ENCODE assay signal across 13 mouse cellular contexts in genomic region chr4:44084602-44085325, GRCm38 (mm10). TPM values are rescaled to one million over a fixed set of nuclear protein-coding genes. Genes with fewer than 3 reads are reported as not detected.
DNase-seq lines count a peak whose midpoint lies in the region; ATAC-seq lines count a peak whose summit lies in the region.
"Had no signal": no experiment of that assay in that cellular context is flagged by ENCODE, and none has a peak within 500 bp of the region (broad histone marks: within the 10 kb centered on the region; RNA-seq: fewer than 3 reads in every experiment).

No protein-coding gene starts in this region.

- no peaks in the 10 kb centered on the region for H3K9me3 ChIP-seq in hindbrain, embryonic 12.5 days (replicated peaks)
- H3K9me3 ChIP-seq in hindbrain, embryonic 14.5 days (ENCODE audit: control insufficient read depth, low read length), result no peaks in the 10 kb centered on the region
- no peaks in the 10 kb centered on the region for H3K9me3 ChIP-seq in lung, embryonic 15.5 days
- H3K9me3 ChIP-seq in embryonic facial prominence, embryonic 15.5 days (replicated peaks), result no peaks in the 10 kb centered on the region
- H3K9me3 ChIP-seq in neural tube, embryonic 15.5 days (replicated peaks), result no peaks in the 10 kb centered on the region
- H3K9me3 ChIP-seq: forebrain, embryonic 10.5 days; liver, embryonic 15.5 days; midbrain, embryonic 10.5 days had no signal

- ATAC-seq in hindbrain, embryonic 12.5 days (ENCODE audit: low FRiP score), result no peak
- no peak for ATAC-seq in hindbrain, embryonic 14.5 days (ENCODE audit: low FRiP score)
- ATAC-seq in lung, embryonic 15.5 days (ENCODE audit: borderline replicate concordance, extremely low read depth, low FRiP score, low TSS enrichment), result no peak
- ATAC-seq in embryonic facial prominence, embryonic 15.5 days (ENCODE audit: insufficient number of reproducible peaks, low FRiP score, low TSS enrichment, low read depth), result no peak
- ATAC-seq in neural tube, embryonic 15.5 days (ENCODE audit: low FRiP score), result no peak
- ATAC-seq: CD4-positive, CD25-positive, alpha-beta regulatory T cell, adult 4 months had no signal

- H3K4me3 ChIP-seq in hindbrain, embryonic 12.5 days, result no peak overlapping the region
- H3K4me3 ChIP-seq in hindbrain, embryonic 14.5 days (replicated peaks; ENCODE audit: low read length), result no peak overlapping the region
- H3K4me3 ChIP-seq in lung, embryonic 15.5 days, result peak overlapping the region; percentile 26
- no peak overlapping the region for H3K4me3 ChIP-seq in embryonic facial prominence, embryonic 15.5 days (replicated peaks)
- no peak overlapping the region for H3K4me3 ChIP-seq in neural tube, embryonic 15.5 days (replicated peaks)
- H3K4me3 ChIP-seq: forebrain, embryonic 10.5 days; liver, embryonic 15.5 days; midbrain, embryonic 10.5 days had no signal

- 83% methylated on average over 13 of the region's 13 CpGs for WGBS in hindbrain, embryonic 12.5 days
- WGBS in hindbrain, embryonic 14.5 days, result 80% methylated on average over 13 of the region's 13 CpGs
- WGBS in lung, embryonic 15.5 days, result 66% methylated on average over 13 of the region's 13 CpGs
- WGBS in embryonic facial prominence, embryonic 15.5 days, result 75% methylated on average over 13 of the region's 13 CpGs
- 76% methylated on average over 13 of the region's 13 CpGs for WGBS in neural tube, embryonic 15.5 days

- H3K36me3 ChIP-seq in hindbrain, embryonic 12.5 days, result no peaks in the 10 kb centered on the region
- H3K36me3 ChIP-seq in hindbrain, embryonic 14.5 days (replicated peaks; ENCODE audit: control insufficient read depth, insufficient read depth), result no peaks in the 10 kb centered on the region
- no peaks in the 10 kb centered on the region for H3K36me3 ChIP-seq in lung, embryonic 15.5 days
- no peaks in the 10 kb centered on the region for H3K36me3 ChIP-seq in embryonic facial prominence, embryonic 15.5 days
- no peaks in the 10 kb centered on the region for H3K36me3 ChIP-seq in neural tube, embryonic 15.5 days
- H3K36me3 ChIP-seq: forebrain, embryonic 10.5 days; liver, embryonic 15.5 days; midbrain, embryonic 10.5 days had no signal

- 0 out of 2 replicates have a peak overlapping the region, but pooled peaks have one; percentile 11 for H3K4me2 ChIP-seq in hindbrain, embryonic 12.5 days (replicated peaks)
- no peak overlapping the region for H3K4me2 ChIP-seq in hindbrain, embryonic 14.5 days (replicated peaks)
- H3K4me2 ChIP-seq in lung, embryonic 15.5 days, result peak overlapping the region; percentile 53
- peak overlapping the region; percentile 32; the same call in 1 of the 2 replicates for H3K4me2 ChIP-seq in embryonic facial prominence, embryonic 15.5 days (replicated peaks)
- 0 out of 2 replicates have a peak overlapping the region, but pooled peaks have one; percentile 13 for H3K4me2 ChIP-seq in neural tube, embryonic 15.5 days

- no peak for DNase-seq in hindbrain, embryonic 14.5 days (ENCODE audit: low spot score)
- no peak for DNase-seq in lung, postnatal 4 days
- DNase-seq in embryo, embryonic 10.5 days (ENCODE audit: low spot score), result no peak
- DNase-seq: adrenal gland, postnatal 10 days; thymus, postnatal 4 days had no signal

- H3K4me1 ChIP-seq in hindbrain, embryonic 12.5 days, result peaks cover 4% of the 10 kb centered on the region; the same call in 1 of the 2 replicates
- H3K4me1 ChIP-seq in hindbrain, embryonic 14.5 days (replicated peaks; ENCODE audit: control insufficient read depth, insufficient read depth, low read length), result no peaks in the 10 kb centered on the region
- H3K4me1 ChIP-seq in lung, embryonic 15.5 days, result peaks cover 17% of the 10 kb centered on the region
- H3K4me1 ChIP-seq in embryonic facial prominence, embryonic 15.5 days, result peaks cover 5% of the 10 kb centered on the region; the same call in 1 of the 2 replicates
- H3K4me1 ChIP-seq in neural tube, embryonic 15.5 days, result peaks cover 3% of the 10 kb centered on the region

- no peak overlapping the region for H3K27ac ChIP-seq in hindbrain, embryonic 12.5 days
- no peak overlapping the region for H3K27ac ChIP-seq in hindbrain, embryonic 14.5 days
- peak overlapping the region; percentile 12; the same call in 1 of the 2 replicates for H3K27ac ChIP-seq in lung, embryonic 15.5 days
- no peak overlapping the region for H3K27ac ChIP-seq in embryonic facial prominence, embryonic 15.5 days (replicated peaks)
- H3K27ac ChIP-seq in neural tube, embryonic 15.5 days (replicated peaks), result no peak overlapping the region
- H3K27ac ChIP-seq: forebrain, embryonic 10.5 days; liver, embryonic 15.5 days; midbrain, embryonic 10.5 days had no signal

- H3K27me3 ChIP-seq in hindbrain, embryonic 12.5 days, result no peaks in the 10 kb centered on the region
- H3K27me3 ChIP-seq in hindbrain, embryonic 14.5 days (ENCODE audit: control insufficient read depth, insufficient read depth, low read length), result no peaks in the 10 kb centered on the region
- no peaks in the 10 kb centered on the region for H3K27me3 ChIP-seq in lung, embryonic 15.5 days
- no peaks in the 10 kb centered on the region for H3K27me3 ChIP-seq in embryonic facial prominence, embryonic 15.5 days
- no peaks in the 10 kb centered on the region for H3K27me3 ChIP-seq in neural tube, embryonic 15.5 days (replicated peaks)

- no peak overlapping the region for H3K9ac ChIP-seq in hindbrain, embryonic 12.5 days
- H3K9ac ChIP-seq in hindbrain, embryonic 14.5 days, result no peak overlapping the region
- no peak overlapping the region for H3K9ac ChIP-seq in lung, embryonic 15.5 days
- H3K9ac ChIP-seq in embryonic facial prominence, embryonic 15.5 days, result no peak overlapping the region
- H3K9ac ChIP-seq in neural tube, embryonic 15.5 days (replicated peaks), result no peak overlapping the region
- H3K9ac ChIP-seq: liver, embryonic 15.5 days had no signal

RNA-seq across cellular contexts. Expression of gene Gne, which starts 0.8 kb away (rescaled TPM):
- 24.6 and 28.2 TPM in 2 replicates for polyA plus RNA-seq in hindbrain, embryonic 12.5 days (2016; fragmentation: Nextera tagmentation; extraction: Ambion mirVana)
- 32.1 and 35.1 TPM in 2 replicates for polyA plus RNA-seq in hindbrain, embryonic 14.5 days (2014; fragmentation: Nextera tagmentation; extraction: Ambion mirVana)
- polyA plus RNA-seq in lung, embryonic 15.5 days (2015; fragmentation: Nextera tagmentation; extraction: Ambion mirVana), result 40.0 and 43.1 TPM in 2 replicates
- polyA plus RNA-seq in embryonic facial prominence, embryonic 15.5 days (2015; fragmentation: Nextera tagmentation; extraction: Ambion mirVana), result 25.5 and 26.1 TPM in 2 replicates
- polyA plus RNA-seq in neural tube, embryonic 15.5 days (2015; fragmentation: Nextera tagmentation; extraction: Ambion mirVana), result 27.2 and 30.9 TPM in 2 replicates
